Mouse (Mus musculus): Measurements from ENCODE around the gene Wapl. TPM values are rescaled to one million over a fixed set of nuclear protein-coding genes. Genes with fewer than 3 reads are reported as not detected.

Wapl gene
- 10 to 100 TPM; 35.3 to 37.7 TPM for total RNA-seq (2021)
- long read RNA-seq, experiment 1, full-length matches to known transcripts: 7 of 13 reads
- long read RNA-seq, experiment 1, partial matches to known transcripts: 3 of 13 reads
- long read RNA-seq, experiment 1, other reads (novel, unspliced or antisense): 3 of 13 reads
- long read RNA-seq, experiment 2, full-length matches to known transcripts: 1 of 6 reads
- long read RNA-seq, experiment 2, partial matches to known transcripts: 3 of 6 reads
- long read RNA-seq, experiment 2, other reads (novel, unspliced or antisense): 2 of 6 reads

DNA sequence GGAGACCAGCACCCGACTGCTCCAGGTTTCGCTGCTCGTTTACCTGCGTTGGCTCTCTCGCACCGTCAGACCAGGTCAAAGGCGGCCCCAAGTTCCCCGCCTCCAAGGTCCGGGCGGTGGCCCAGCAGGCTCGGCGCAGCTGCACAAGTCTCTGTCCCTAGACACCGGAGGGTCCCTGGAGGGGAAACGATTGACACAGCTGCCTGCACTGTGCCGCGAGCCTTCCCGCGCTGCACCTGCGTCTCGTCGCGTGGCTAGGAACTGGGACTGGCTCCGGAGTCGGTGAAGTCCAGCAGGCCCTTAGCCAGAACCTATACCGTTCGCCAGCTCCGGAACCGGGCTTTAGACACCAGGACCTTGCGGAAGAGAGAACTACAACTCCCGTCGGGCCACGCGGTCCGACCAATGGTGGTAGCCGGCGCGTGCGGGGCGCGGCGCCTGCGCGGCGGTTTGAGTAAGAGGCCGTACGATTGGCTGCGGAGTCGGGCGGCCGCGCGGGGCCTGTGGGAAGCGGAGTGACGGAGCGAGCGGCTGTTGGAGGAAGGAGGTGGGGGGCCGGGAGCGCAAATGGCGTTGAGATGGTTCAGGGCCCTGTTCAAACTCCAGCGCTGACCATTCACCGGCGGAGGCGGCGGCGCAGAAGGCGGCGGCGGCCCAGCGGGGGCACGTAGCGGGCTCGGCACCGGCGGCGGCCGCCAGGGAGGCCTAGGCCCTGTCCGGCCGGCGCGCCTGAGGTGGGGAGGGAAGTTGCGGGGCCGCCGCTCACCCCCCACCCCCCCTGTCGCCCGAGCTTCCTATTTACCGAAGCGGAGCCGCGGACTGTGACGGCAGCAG lies at the start of gene Wapl:
TSS of gene Wapl (plus strand) at position 534 of the 834 bp plus-strand sequence.
- DNase-seq: peak; percentile 98

DNA sequence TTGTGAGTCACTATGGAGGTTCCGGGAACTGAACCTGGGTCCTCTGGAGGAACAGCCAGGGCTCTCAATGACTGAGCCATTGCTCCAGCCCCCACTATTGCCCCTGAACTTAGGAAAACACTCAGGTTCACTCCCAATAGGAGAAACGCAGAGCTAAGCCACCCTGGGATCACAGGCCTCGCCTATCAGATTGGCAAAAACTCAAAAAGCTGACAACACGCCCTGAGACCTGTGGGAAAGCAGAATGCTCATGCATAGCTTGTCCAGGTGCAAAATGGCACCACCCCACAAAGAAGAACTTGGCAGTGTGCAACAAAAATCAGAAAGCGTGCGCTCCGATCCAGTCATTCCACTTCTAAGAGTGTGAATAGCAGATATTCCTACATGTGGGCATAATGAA lies 46.9 kb upstream of the Wapl start:
- DNase-seq: no peak

DNA sequence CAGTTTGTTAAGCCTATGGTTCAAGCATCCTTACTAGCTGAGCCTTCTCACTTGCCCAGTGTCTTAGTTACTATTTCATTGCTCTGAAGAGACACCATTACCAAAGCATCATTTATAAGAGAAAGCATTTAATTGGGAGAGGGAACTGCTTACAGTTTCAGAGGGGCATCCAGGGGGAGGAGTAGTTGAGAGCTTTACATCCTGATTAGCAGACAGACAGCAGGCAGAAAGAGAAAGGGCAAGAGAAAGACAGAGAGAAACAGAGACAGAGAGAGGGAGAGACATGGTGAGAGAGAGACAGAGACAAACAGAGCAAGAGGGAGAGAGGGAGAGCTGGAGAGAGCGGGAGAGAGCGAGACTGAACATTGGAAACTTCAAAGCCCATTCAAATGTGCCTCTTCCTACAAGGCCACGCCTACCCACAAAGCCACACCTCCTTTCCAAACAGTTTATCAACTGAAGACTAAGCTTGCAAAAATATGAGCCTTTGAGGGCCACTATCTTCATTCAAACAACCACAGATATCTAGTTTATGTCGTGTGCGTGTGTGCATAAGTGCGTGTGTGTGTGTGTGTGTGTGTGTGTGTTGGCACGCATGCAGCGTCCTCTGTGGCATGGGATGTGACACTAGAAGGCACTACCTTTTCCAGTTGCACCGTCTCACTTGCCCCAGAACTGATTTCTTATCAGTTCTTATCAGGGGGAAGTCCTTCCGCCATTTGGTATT lies 40.8 kb upstream of the Wapl start:
- no peak for DNase-seq

DNA sequence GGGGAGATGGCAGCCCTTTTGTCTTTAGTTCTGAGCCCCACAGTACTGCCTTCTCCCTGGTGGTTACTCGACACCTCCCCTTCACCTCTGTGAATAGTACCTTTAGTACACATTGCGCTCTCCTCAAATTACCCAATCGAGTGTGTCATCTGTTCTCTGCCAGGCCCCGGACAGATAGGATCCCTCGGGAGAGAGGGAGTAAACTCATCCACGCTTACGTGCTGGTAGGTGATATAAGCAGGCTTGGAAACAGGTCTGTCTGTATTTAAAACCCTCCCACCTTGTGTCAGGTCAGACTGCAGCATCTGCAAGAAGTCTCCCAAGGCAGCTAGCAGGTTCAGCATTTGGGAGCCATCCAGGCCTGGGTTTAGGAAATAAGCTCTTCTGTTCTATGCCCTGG lies 38.5 kb upstream of the Wapl start:
- no peak for DNase-seq

DNA sequence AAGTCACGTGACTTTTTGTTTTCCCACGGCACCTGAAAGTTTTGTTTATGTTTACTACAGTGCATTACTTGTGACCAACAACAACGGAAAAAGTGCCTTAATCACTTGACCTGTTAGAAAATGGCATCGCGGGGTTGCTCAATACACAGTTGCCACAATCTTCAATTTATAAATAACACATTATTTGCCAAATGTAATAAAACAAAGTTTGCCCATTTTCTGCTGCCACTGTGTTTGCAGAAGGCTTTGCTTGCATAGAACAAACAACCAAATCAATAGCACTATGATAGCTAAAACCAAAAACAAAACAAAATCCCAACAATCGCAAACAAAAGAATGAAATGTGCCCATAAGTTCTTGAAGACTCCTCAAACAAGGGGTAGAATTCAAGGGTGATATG lies 38.0 kb upstream of the Wapl start:
- DNase-seq: no peak

DNA sequence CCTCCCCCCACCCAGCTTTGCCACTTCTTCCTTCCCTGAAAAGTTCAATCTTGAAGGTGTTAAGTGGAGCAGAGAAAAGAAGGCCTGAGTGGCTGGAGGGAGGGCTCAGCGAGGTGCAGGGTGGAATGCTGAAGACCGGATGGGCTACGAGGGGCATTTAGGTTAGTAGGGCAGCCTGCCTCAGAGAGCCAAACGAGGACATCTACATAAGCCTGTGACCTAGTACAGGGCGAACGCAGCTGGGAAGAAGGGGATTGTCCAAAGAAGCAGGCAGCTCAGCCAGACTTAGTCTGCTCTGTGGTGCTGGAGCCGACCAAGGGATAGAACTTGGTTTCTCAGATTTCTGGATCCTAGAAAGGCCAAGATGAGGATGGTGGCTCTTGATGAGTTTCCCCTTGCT lies 29.6 kb upstream of the Wapl start:
- DNase-seq: no peak

DNA sequence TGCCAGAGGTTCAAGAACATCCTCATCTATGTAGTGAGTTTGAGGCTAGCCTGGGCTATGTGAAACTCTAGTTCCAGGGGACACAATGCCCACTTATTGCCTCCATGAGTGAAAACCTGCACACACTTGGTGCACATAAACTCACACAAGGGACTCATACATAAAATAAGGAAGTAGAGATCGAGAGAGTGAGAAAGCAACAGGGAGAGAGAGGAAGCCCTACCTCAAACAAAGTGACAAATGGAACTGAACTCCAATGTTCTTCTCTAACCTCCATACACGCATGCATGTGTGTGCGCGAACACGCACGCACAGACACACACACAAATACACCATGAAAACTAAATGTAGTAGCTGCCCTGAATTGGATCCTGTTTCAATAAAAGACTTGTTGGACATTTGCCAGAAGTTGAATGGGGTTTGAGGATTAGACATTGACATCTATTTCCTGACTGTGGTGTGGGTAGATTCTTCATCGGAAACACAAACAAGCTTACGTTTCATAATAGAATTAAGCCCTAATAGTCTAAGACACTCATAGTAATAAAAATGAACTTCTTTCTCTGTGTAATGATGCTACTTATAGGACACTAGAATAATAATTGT lies 25.8 kb upstream of the Wapl start:
- no peak for DNase-seq

DNA sequence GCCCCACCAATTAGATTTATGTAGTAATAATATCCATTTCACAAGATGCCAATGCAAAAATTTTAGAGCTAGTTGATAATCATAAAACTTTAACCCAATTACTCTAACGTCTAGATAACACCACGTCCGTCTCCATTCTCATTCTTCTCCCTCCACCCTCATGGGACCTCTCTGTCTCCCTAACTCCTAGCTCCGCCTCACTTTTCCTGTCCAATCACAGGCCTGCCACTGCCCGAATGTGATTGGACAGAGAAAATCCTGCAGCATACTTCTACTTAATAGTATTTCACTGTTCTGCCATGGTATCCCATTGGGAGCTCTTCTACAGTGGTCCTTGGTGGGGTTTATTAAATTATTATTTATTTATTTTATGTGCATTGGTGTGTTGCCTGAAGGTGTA lies 16.6 kb upstream of the Wapl start:
- no peak for DNase-seq

DNA sequence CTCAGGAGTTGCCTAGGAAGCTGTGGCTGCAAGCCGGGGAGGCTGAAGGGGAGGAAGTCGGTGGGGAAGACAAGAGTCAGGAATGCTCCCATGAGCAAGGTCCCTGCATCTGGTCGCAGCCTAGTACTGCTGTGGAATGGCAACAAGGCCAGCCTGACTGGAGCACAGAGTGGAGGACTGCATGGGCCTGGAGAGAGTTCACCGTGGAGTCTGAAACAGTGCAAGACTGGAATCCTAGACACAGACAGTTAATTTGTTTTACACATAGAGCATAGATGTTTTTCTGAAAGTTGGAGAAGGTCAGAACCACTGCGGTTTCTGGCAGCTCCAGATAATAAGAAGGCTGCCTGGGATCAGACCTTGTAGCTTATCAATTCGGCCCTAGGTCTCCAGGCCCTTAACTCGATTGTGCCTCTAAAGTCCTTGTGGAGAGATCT lies 13.4 kb upstream of the Wapl start:
- DNase-seq: no peak

DNA sequence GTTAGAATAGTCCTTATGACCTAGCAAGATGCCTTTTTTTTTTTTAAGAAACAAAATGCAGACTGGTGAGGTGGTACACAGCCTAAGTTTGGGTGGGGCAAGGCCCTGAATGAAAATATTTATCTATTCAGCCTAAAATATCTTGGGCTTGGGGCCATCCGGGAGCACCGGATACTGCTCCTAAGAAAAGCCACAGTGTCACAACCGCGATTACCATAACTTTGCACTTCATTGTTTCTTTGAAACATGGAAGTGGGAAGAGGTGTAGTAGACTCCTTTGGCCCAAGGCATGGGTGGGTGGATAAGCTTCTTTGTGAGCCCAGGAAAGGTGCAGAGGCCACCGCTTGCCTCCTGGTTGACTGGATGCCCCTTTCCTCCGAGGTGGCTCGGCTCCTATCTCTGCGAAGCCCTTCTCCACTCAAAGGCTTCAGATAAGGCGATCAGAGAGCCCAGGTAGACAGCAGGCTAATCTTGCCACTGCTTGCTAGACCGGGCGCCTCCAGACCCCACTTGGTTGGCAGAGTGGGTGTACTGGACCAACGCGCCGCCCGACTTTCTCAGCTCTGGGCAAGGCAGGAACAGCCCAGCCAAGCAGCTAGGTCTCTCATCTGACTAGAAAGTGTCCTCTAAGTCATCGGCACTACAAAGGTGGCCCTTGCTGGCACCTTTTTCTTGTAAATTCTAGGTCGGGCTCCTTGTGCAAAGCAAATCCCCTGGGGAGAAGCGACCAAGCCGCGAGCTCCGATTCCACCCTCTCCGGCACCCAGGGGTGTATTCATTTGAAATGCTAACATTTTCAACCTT lies 12.7 kb upstream of the Wapl start:
- peak in 1 of 2 experiments; percentile 13 for DNase-seq

DNA sequence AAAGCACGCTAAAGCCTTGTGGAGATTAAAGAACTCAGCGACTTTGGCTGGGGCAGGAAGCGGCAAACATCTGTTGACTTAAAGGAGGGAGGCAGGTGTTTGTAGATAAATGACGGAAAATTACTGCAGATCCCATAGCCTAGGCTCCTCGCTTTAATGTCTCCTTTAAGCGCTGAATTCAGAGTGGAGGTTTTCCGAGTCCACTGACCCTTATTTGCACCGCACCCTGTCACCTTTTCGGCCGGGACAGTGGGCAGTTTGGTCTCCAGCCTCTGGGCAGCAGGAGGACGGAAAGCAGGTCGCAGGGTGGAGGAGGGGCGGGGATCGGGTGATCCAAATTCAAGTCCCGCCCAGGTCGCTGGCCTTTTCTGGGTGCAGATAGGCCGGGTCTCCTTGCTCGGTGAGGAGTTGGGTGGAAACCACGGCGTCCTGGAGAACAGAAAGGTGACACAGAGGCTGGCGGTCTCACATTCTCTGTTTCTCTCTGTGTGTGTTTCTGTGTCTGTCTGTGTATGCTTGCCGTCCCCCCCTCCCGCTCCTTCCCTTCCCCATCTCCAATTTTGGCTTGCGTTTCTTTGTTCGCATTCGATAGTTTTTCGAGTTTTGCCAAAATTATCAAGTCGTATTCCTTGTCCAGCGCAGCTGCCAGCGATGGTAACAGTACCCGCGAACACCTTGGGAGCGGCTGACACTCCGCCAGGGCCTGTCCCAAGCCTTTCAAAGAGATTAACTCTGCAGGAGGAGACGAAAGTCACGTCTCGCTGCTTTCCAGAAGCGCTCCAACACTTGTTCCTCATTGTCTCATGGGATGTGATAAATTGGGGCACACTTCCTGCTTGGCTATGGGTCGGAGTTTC lies 11.9 kb upstream of the Wapl start:
- peak; percentile 70 to 72 for DNase-seq

DNA sequence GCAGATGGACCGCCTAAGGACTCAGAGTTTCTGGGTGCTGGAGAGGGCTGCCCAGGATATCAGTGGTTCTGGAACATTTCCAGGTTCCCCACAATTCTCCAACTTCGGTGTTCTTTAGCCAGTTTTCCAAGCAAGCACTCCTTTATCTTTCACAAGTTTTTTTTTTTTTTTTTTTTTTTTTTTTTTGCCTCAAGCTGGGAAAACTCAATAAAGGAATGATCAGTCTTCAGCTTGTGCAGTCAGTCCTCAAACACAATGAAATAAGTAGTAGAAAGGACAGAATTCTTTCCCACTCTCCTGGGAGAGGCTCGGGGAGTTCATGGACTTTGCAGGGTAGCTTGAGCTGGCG lies 11.3 kb upstream of the Wapl start:
- no peak for DNase-seq

DNA sequence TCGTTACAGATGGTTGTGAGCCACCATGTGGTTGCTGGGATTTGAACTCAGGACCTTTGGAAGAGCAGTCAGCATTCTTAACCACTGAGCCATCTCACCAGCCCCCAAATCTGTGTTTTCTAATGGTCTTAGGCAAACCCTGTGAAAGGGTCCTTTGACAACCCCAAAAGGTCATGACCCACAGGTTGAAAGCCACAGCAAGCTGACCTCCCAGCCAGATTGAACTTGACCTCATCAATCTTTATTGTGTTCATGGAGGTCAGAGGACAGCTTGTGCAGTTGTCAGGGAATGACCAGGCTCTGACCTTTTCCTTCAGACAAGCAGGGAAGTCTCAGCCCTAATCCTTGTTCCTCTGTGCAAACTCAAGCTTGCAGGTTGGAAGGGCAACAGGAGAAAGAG lies 10.3 kb upstream of the Wapl start:
- DNase-seq: no peak

DNA sequence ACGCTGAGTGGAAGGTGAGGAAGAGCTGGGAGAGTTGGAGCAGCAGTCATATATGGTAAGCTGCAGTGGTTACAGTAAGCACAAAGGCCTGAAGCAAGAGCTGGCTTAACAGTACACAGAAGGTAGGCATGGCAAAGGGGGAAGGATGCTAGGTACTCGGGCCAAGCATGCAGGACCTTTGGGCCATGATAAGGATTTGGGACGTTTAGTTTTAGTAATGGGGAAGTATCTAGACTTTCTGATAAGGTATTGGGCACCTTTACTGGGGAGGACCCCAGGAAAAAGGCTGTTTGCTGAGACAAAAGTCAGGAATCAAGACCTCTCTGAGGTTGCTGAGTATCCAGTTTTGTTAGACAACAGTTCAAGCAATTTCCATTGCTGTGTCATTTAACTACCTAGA lies 4.6 kb upstream of the Wapl start:
- DNase-seq: no peak

DNA sequence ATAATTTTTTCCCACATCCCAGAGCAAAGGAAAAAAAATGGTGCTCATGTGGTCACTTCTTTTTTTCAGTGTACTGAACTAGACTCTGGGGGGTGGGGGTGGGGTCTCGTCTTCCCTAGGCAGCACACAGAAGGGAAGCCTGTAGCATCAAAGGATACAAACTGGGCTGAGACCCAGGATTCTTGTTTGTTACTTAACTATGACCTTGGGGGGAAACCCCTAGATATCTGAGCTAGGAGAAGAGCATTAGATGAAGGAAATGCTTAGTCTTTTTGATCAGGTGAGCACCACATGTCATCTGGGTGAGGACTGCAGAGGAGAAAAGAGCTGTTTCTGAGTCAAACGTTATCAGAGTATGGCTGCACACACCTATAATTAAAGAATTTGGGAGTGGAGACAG lies 3.5 kb upstream of the Wapl start:
- DNase-seq: no peak

DNA sequence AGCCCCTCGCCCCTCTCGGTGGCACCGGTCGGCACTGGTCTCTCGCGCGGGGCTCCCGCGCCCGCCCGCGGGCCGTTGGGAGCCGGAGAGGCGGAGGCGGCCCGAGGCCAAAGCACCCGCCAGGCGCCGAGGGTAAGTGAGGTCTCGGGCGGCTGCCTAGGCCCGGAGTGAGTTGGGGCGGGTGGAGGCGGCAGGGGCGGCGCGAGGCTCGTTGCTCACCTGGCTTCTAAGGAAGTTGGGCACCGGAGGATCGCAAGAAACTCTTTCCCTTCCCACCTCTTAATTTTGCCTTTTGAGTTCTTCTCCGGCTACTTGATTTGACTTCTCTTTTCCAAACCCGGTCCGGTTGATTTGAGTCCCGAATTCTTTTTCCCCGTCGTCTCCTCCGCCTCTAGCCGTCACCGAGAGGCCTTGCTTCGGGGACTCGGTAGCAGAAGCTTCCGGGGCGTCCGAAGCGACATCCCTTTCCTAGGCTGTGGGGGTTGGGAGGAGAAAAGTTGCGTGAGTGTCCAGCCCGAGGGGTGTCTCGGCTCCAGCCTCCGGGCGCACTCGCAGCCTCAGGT lies 582 bp downstream of the Wapl start:
- DNase-seq: peak; percentile 44 to 63

DNA sequence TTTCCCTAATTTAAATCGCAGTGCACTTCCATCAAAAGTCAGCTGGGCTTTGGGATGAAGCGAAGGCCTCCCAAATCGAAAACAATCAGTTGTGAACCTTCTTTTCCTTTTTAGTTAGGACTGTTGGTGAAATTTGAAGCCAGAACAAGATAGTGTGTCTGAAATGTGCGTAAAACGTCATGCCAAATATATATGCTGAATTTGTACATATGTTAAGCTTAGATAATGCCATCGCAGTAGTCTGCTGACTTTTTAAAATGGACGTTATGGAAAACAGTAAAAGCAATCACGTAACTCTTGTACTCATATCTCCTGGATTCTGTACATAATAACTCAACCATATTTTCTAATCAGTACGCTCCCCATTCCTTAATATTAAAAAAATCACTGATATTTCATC lies 1.2 kb downstream of the Wapl start:
- DNase-seq: no peak

DNA sequence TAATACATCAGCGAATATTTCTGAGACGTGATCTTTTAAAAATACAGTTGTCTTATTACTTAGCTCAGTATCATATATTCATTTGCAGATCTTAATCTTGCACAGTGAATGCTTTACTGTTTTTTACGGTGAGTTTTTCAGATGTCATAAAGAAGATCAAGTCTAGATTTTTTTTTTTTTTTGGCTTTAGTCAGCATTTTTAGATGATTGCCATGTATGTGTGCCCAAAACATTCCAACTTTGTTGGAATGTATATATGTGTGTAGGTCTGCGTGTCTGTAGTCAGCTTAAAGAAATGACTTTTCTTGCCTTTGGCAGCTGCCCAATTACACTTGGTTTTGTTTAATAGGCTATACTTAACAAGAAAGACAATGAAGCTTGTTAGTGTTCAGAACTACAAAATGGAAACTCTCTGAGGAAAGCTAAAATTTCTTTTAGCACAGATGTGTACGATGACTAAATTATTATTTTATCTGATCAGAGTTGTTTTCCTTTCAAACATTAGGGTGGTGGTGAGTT lies 1.7 kb downstream of the Wapl start:
- DNase-seq: no peak

DNA sequence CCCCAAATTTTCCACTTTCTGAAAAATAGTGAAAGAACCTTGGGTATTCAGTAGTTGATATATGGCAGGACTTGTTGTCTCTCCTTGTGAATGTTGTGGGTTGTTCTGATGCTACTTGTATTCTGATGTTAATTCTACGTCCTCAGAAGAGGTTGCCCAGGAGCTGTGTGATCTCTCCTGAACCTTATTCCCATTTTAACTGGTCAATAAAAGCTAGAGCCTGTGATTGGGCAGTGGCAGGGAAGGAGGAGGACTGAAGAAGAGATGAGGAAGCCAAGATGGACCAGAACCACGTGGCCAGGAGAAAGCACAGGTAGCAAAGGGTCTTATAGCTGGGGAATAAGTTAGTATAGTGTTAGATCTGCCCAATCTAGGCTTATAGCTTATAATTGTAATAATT lies 7.1 kb downstream of the Wapl start:
- DNase-seq: no peak

DNA sequence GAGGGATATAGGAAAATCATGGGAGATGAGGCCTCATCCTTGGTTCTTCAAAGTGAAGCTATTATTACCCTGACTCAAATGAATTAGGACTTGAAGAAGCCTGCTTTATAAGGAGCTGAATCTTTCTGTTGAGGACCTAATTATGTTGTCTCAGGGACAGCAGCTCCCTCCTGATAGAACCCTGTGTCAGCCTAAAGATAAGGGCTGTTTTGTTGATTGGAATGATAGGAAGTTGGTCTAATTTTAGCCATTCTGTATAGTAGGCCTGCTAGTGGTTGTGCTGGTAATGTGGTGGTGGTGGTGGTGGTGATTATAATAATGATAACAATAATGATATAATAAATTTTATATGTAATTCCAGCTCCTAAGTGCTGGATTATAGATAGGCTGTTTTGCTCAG lies 11.3 kb downstream of the Wapl start:
- no peak for DNase-seq
